Mouse (Mus musculus): ENCODE results near the gene Polr2b. TPM values are rescaled to one million over a fixed set of nuclear protein-coding genes. Genes with fewer than 3 reads are reported as not detected.

Gene Polr2b
- total and polyA plus RNA-seq, 3 experiments = 58.3 to 178 (median 91.4) TPM

- no peak for DNase-seq (ENCODE audit: low read depth, low spot score)
- Histone ChIP-seq H3K27me3 (ENCODE audit: control insufficient read depth in 1 of 2, insufficient read depth in 2 of 2, low read length in 2 of 2) (no peaks in the 10 kb centered on the region), H3K9me3 (replicated peaks; ENCODE audit: insufficient read depth, low read length) (no peaks in the 10 kb centered on the region), H3K4me3 (ENCODE audit: control insufficient read depth in 1 of 2, insufficient read depth in 1 of 2, low read depth in 2 of 2, low read length in 2 of 2) (peak overlapping the region; percentile 89 to 93), H3K36me3 (ENCODE audit: control insufficient read depth in 1 of 2, insufficient read depth in 2 of 2, low read length in 2 of 2) (peaks cover 17 to 25% of the 10 kb centered on the region in 2 experiments), H3K9ac (ENCODE audit: control insufficient read depth, low read depth, low read length, poor library complexity, severe bottlenecking) (peak overlapping the region; percentile 89), H3K27ac (ENCODE audit: control insufficient read depth, low read depth, low read length) (peak overlapping the region; percentile 85; the same call in 1 of the 2 replicates), H3K4me1 (ENCODE audit: control insufficient read depth in 1 of 2, insufficient read depth in 2 of 2, low read length in 2 of 2) (0 out of 4 replicates have a peak, but pooled peaks cover 0 to 3% of the 10 kb centered on the region in 2 experiments), H3K79me2 (ENCODE audit: control insufficient read depth, insufficient read depth, low read length, poor library complexity) (peaks cover 54% of the 10 kb centered on the region)
- TF ChIP-seq JUND (IDR thresholded peaks at IDR 0.05; ENCODE audit: low read depth, low read length) = 0 out of 2 replicates have a peak, but pooled peaks have one; percentile 0
- TF ChIP-seq KAT2A (conservative IDR thresholded peaks at IDR 0.05; ENCODE audit: low read depth, low read length) = no peak
- TF ChIP-seq BHLHE40 (IDR thresholded peaks at IDR 0.05; ENCODE audit: borderline replicate concordance, low read depth, low read length) = no peak; the same call in 1 of the 2 replicates
- no peak for TF ChIP-seq RCOR1 (IDR thresholded peaks at IDR 0.05; ENCODE audit: low read depth, low read length)
- no peak for TF ChIP-seq ZC3H11A (IDR thresholded peaks at IDR 0.05; ENCODE audit: low read depth, low read length)
- TF ChIP-seq POLR2AphosphoS2 (IDR thresholded peaks at IDR 0.05; ENCODE audit: low read length) = 0 out of 2 replicates have a peak, but pooled peaks have one; percentile 19
- no peak for TF ChIP-seq USF1 (IDR thresholded peaks at IDR 0.05; ENCODE audit: low read depth, low read length)
- no peak for TF ChIP-seq ELF1 (IDR thresholded peaks at IDR 0.05; ENCODE audit: low read depth, low read length)
- no peak for TF ChIP-seq CHD1 (IDR thresholded peaks at IDR 0.05; ENCODE audit: low read depth, low read length)
- no peak for TF ChIP-seq USF2 (IDR thresholded peaks at IDR 0.05; ENCODE audit: borderline replicate concordance in 1 of 2, insufficient read depth in 1 of 2, low read depth in 1 of 2, low read length in 2 of 2)
- no peak for TF ChIP-seq MYC (IDR thresholded peaks at IDR 0.05; ENCODE audit: low read depth, low read length)
- no peak for TF ChIP-seq UBTF (IDR thresholded peaks at IDR 0.05; ENCODE audit: borderline replicate concordance, insufficient read depth, low read depth, low read length)
- no peak for TF ChIP-seq GATA1 (IDR thresholded peaks at IDR 0.05; ENCODE audit: low read depth, low read length)
- TF ChIP-seq GABPA (IDR thresholded peaks at IDR 0.05; ENCODE audit: low read depth, low read length) = no peak
- no peak for TF ChIP-seq ZMIZ1 (IDR thresholded peaks at IDR 0.05; ENCODE audit: low read depth, low read length)
- no peak for TF ChIP-seq TAL1 (IDR thresholded peaks at IDR 0.05; ENCODE audit: low read length)
- TF ChIP-seq ZNF384 (IDR thresholded peaks at IDR 0.05; ENCODE audit: low read depth, low read length) = peak; percentile 81
- TF ChIP-seq EP300 (IDR thresholded peaks at IDR 0.05; ENCODE audit: low read depth in 1 of 2, low read length in 2 of 2) = no peak
- no peak for TF ChIP-seq POLR2A (IDR thresholded peaks at IDR 0.05; ENCODE audit: control insufficient read depth in 1 of 2, insufficient read depth in 1 of 2, low read depth in 1 of 2, low read length in 2 of 2, poor library complexity in 1 of 2)
- no peak for TF ChIP-seq SIN3A (IDR thresholded peaks at IDR 0.05; ENCODE audit: low read length)
- TF ChIP-seq MYB (IDR thresholded peaks at IDR 0.05; ENCODE audit: low read depth, low read length) = no peak
- no peak for TF ChIP-seq NELFE (IDR thresholded peaks at IDR 0.05; ENCODE audit: low read depth, low read length)
Measured at GRCm38 (mm10) chr5:77267441-77267840, 42.5 kb upstream of the Polr2b start.
